Mouse (Mus musculus): ENCODE measurements around the gene Olfr800. TPM values are rescaled to one million over a fixed set of nuclear protein-coding genes. Genes with fewer than 3 reads are reported as not detected.

Gene Olfr800
- polyA plus RNA-seq (2012; rRNA removed) = not detected in 2 replicates

- DNase-seq (ENCODE audit: low read depth) = no peak
- TF ChIP-seq CTCF (IDR thresholded peaks at IDR 0.05; ENCODE audit: borderline replicate concordance, extremely low read depth, insufficient read depth, insufficient read length) = no peak
- TF ChIP-seq POLR2A (IDR thresholded peaks at IDR 0.05; ENCODE audit: borderline replicate concordance, extremely low read depth, insufficient read depth, insufficient read length, poor library complexity, severe bottlenecking) = no peak
Measured at GRCm38 (mm10) chr10:129657394-129657793, at the start of gene Olfr800. TSS of gene Olfr800 (plus strand) at chr10:129657694.

GRCm38 (mm10) chr10:129612470-129612869 lies 45.0 kb upstream of the Olfr800 start, which contains the start of gene Olfr796:
TSS of gene Olfr796 (minus strand) at chr10:129612570.
- TF ChIP-seq POLR2A (IDR thresholded peaks at IDR 0.05; ENCODE audit: borderline replicate concordance, extremely low read depth, insufficient read depth, insufficient read length, poor library complexity, severe bottlenecking) (no peak), CTCF (IDR thresholded peaks at IDR 0.05; ENCODE audit: borderline replicate concordance, extremely low read depth, insufficient read depth, insufficient read length) (no peak)
- DNase-seq (ENCODE audit: low read depth) = no peak

DNA sequence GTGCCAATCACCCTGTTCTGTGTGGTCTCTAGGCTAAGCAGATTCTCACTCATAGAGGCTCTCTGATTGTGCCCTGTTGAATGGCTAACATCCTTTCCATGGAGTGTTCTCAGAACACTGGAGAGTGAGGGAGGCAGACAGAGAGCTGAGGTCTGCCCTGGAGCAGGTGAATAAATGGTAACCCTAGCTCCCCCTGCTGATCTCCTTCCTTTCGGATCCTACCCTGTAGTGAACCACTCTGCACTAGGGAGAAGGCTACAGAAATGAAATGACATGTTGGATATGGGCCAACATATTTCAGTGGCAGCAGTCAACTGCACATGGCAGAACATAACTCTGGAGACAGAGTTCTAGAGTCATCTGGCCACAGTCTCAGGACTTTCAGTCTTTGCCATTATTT lies 35.8 kb upstream of the Olfr800 start:
- TF ChIP-seq CTCF (IDR thresholded peaks at IDR 0.05; ENCODE audit: borderline replicate concordance, extremely low read depth, insufficient read depth, insufficient read length) (no peak), POLR2A (IDR thresholded peaks at IDR 0.05; ENCODE audit: borderline replicate concordance, extremely low read depth, insufficient read depth, insufficient read length, poor library complexity, severe bottlenecking) (no peak)
- DNase-seq (ENCODE audit: low read depth) = peak; percentile 19

DNA sequence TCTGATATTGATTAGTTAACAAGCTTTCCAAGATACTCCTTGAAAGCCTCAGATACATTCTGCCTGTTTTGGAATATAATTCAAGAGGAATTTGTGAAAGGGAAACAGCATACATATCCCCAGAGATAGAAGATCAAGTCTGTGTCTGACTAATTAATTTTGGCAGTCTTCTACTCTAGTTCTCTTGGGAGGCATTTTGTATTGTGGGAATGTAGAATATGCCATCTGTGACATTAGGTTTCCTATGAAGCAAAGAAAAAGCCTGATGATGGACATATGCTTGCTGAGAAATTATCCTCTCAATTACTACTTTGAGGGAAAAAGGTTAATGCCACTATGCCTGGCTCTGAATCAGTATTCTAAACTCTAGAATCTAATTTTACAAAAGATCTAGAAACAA lies 34.2 kb upstream of the Olfr800 start:
- no peak for TF ChIP-seq POLR2A (IDR thresholded peaks at IDR 0.05; ENCODE audit: borderline replicate concordance, extremely low read depth, insufficient read depth, insufficient read length, poor library complexity, severe bottlenecking)
- TF ChIP-seq CTCF (IDR thresholded peaks at IDR 0.05; ENCODE audit: borderline replicate concordance, extremely low read depth, insufficient read depth, insufficient read length) = no peak
- peak; percentile 64 for DNase-seq (ENCODE audit: low read depth)

- no peak for TF ChIP-seq POLR2A (IDR thresholded peaks at IDR 0.05; ENCODE audit: borderline replicate concordance, extremely low read depth, insufficient read depth, insufficient read length, poor library complexity, severe bottlenecking)
- TF ChIP-seq CTCF (IDR thresholded peaks at IDR 0.05; ENCODE audit: borderline replicate concordance, extremely low read depth, insufficient read depth, insufficient read length) = no peak
- DNase-seq (ENCODE audit: low read depth) = no peak
Measured at GRCm38 (mm10) chr10:129627834-129628233, 29.7 kb upstream of the Olfr800 start, which contains the start of gene Olfr798. TSS of gene Olfr798 (minus strand) at chr10:129627934.

DNA sequence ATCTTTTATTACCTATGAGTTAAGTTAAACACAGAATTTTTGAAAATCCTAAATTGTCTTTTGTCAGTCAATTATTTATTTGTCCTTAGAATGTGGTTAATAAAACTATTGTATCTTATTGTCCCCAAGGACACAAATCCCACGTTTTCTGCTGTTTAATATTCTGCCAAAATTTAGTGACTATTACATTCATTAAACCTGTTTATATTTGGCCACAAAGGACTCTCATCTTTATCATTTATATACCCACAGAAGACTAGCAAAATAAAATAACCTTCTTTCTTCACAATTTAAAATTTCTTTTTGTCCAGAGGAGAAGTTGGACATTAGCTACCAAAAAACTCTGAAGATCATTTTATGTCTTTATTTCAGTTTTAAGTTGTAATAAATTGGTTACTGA lies 20.3 kb upstream of the Olfr800 start, which contains the start of gene Olfr799:
Gene Olfr799 (plus strand): TSS at position 301 of the 400 bp plus-strand sequence.
- no peak for DNase-seq (ENCODE audit: low read depth)
- TF ChIP-seq CTCF (IDR thresholded peaks at IDR 0.05; ENCODE audit: borderline replicate concordance, extremely low read depth, insufficient read depth, insufficient read length) = no peak
- no peak for TF ChIP-seq POLR2A (IDR thresholded peaks at IDR 0.05; ENCODE audit: borderline replicate concordance, extremely low read depth, insufficient read depth, insufficient read length, poor library complexity, severe bottlenecking)

- TF ChIP-seq CTCF (IDR thresholded peaks at IDR 0.05; ENCODE audit: borderline replicate concordance, extremely low read depth, insufficient read depth, insufficient read length) (no peak), POLR2A (IDR thresholded peaks at IDR 0.05; ENCODE audit: borderline replicate concordance, extremely low read depth, insufficient read depth, insufficient read length, poor library complexity, severe bottlenecking) (no peak)
- no peak for DNase-seq (ENCODE audit: low read depth)
Measured at GRCm38 (mm10) chr10:129651763-129652162, 5.7 kb upstream of the Olfr800 start.

DNA sequence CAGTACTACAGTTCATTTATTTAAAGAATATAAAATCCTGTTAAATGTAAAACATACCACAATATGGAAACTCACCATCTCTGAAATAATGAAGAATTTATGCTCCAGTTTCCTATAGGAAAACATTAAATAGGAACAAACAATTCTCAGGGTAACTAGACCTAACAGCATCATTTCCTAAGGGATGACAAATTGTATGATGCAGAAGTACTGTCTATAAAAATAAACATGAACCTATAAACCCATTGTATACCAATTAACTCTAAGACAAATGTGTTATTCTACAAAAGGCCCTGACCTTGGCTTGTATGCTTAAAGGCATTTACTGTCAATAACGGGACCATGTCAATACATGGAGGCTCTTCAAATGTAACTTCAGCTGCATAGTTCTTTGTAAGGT lies 16.3 kb downstream of the Olfr800 start, which contains the start of gene Olfr801:
Gene Olfr801 (minus strand): TSS at position 101 of the 400 bp plus-strand sequence.
- TF ChIP-seq CTCF (IDR thresholded peaks at IDR 0.05; ENCODE audit: borderline replicate concordance, extremely low read depth, insufficient read depth, insufficient read length) (no peak), POLR2A (IDR thresholded peaks at IDR 0.05; ENCODE audit: borderline replicate concordance, extremely low read depth, insufficient read depth, insufficient read length, poor library complexity, severe bottlenecking) (no peak)
- no peak for DNase-seq (ENCODE audit: low read depth)

- no peak for DNase-seq (ENCODE audit: low read depth)
- TF ChIP-seq POLR2A (IDR thresholded peaks at IDR 0.05; ENCODE audit: borderline replicate concordance, extremely low read depth, insufficient read depth, insufficient read length, poor library complexity, severe bottlenecking) (no peak), CTCF (IDR thresholded peaks at IDR 0.05; ENCODE audit: borderline replicate concordance, extremely low read depth, insufficient read depth, insufficient read length) (no peak)
Measured at GRCm38 (mm10) chr10:129688069-129688468, 30.6 kb downstream of the Olfr800 start, which contains the start of gene Olfr802. TSS of gene Olfr802 (minus strand) at chr10:129688169.

- TF ChIP-seq CTCF (IDR thresholded peaks at IDR 0.05; ENCODE audit: borderline replicate concordance, extremely low read depth, insufficient read depth, insufficient read length) (no peak), POLR2A (IDR thresholded peaks at IDR 0.05; ENCODE audit: borderline replicate concordance, extremely low read depth, insufficient read depth, insufficient read length, poor library complexity, severe bottlenecking) (no peak)
- DNase-seq (ENCODE audit: low read depth) = no peak
Measured at GRCm38 (mm10) chr10:129694186-129694585, 36.7 kb downstream of the Olfr800 start, which contains the start of gene Olfr803. TSS of gene Olfr803 (minus strand) at chr10:129694286.

DNA sequence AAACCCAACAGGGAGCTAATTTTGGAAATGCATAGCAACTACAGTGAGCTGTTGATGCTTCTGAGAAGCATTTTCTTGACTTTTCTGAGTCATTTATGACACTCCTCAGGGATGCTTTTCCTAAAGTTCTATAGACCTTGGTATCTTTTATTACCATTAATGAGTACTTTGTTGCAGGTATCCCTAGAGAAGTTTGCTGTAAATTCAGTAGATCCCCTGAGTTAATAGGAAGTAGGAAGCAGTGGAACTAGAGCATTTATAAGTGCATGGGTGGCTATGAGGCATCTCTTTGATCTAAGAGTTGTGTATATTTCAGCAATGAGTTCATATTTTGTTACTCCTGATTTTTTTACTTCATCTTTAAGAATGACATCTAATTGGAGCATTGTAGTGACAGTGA lies 45.4 kb downstream of the Olfr800 start, which contains the start of gene Olfr804:
Gene Olfr804 (plus strand): TSS at position 301 of the 400 bp plus-strand sequence.
- DNase-seq (ENCODE audit: low read depth) = no peak
- TF ChIP-seq POLR2A (IDR thresholded peaks at IDR 0.05; ENCODE audit: borderline replicate concordance, extremely low read depth, insufficient read depth, insufficient read length, poor library complexity, severe bottlenecking) = no peak
- no peak for TF ChIP-seq CTCF (IDR thresholded peaks at IDR 0.05; ENCODE audit: borderline replicate concordance, extremely low read depth, insufficient read depth, insufficient read length)

Other genes with a start within 250 kb of the Olfr800 start
- gene Olfr786, start 230.4 kb upstream of the Olfr800 start, polyA plus RNA-seq (2012; rRNA removed) = not detected in 2 replicates
- not detected in 2 replicates for gene Olfr787, start 195.8 kb upstream of the Olfr800 start, polyA plus RNA-seq (2012; rRNA removed)
- gene Olfr788, start 186.7 kb upstream of the Olfr800 start, polyA plus RNA-seq (2012; rRNA removed) = not detected in 2 replicates
- not detected in 2 replicates for gene Olfr789, start 172.9 kb upstream of the Olfr800 start, polyA plus RNA-seq (2012; rRNA removed)
- gene Olfr790, start 159.2 kb upstream of the Olfr800 start, polyA plus RNA-seq (2012; rRNA removed) = not detected in 2 replicates
- gene Olfr791, start 135.9 kb upstream of the Olfr800 start, polyA plus RNA-seq (2012; rRNA removed) = not detected in 2 replicates
- gene Olfr792, start 118.5 kb upstream of the Olfr800 start, polyA plus RNA-seq (2012; rRNA removed) = not detected in 2 replicates
- gene Olfr794, start 90.0 kb upstream of the Olfr800 start, polyA plus RNA-seq (2012; rRNA removed) = not detected in 2 replicates
- not detected in 2 replicates for gene Olfr796, start 45.1 kb upstream of the Olfr800 start, polyA plus RNA-seq (2012; rRNA removed)
- not detected in 2 replicates for gene Olfr798, start 29.8 kb upstream of the Olfr800 start, polyA plus RNA-seq (2012; rRNA removed)
- gene Olfr799, start 20.2 kb upstream of the Olfr800 start, polyA plus RNA-seq (2012; rRNA removed) = not detected in 2 replicates
- gene Olfr801, start 16.2 kb downstream of the Olfr800 start, polyA plus RNA-seq (2012; rRNA removed) = not detected in 2 replicates
- not detected in 2 replicates for gene Olfr802, start 30.5 kb downstream of the Olfr800 start, polyA plus RNA-seq (2012; rRNA removed)
- gene Olfr803, start 36.6 kb downstream of the Olfr800 start, polyA plus RNA-seq (2012; rRNA removed) = not detected in 2 replicates
- gene Olfr804, start 45.5 kb downstream of the Olfr800 start, polyA plus RNA-seq (2012; rRNA removed) = not detected in 2 replicates
- gene Olfr805, start 71.7 kb downstream of the Olfr800 start, polyA plus RNA-seq (2012; rRNA removed) = not detected in 2 replicates
- gene Olfr806, start 84.2 kb downstream of the Olfr800 start, polyA plus RNA-seq (2012; rRNA removed) = not detected in 2 replicates
- not detected in 2 replicates for gene Olfr807, start 100.1 kb downstream of the Olfr800 start, polyA plus RNA-seq (2012; rRNA removed)
- not detected in 2 replicates for gene Olfr808, start 107.8 kb downstream of the Olfr800 start, polyA plus RNA-seq (2012; rRNA removed)
- gene Olfr809, start 116.9 kb downstream of the Olfr800 start, polyA plus RNA-seq (2012; rRNA removed) = not detected in 2 replicates
- gene Olfr810, start 137.2 kb downstream of the Olfr800 start, polyA plus RNA-seq (2012; rRNA removed) = not detected in 2 replicates
- not detected in 2 replicates for gene Olfr811, start 146.7 kb downstream of the Olfr800 start, polyA plus RNA-seq (2012; rRNA removed)
- not detected in 2 replicates for gene Olfr812, start 188.4 kb downstream of the Olfr800 start, polyA plus RNA-seq (2012; rRNA removed)
- gene Olfr813, start 197.7 kb downstream of the Olfr800 start, polyA plus RNA-seq (2012; rRNA removed) = not detected in 2 replicates
- not detected in 2 replicates for gene Olfr814, start 222.2 kb downstream of the Olfr800 start, polyA plus RNA-seq (2012; rRNA removed)
- gene Olfr815, start 248.2 kb downstream of the Olfr800 start, polyA plus RNA-seq (2012; rRNA removed) = not detected in 2 replicates